Mouse (Mus musculus) adrenal gland, postnatal 36 days (tissue): ENCODE data around the gene Entpd7. TPM values are rescaled to one million over a fixed set of nuclear protein-coding genes. Genes with fewer than 3 reads are reported as not detected.

Experiments used
- DNase-seq, 2 experiments: peaks; one replicate each; pipeline ENCODE4 v3.0.0; 2021; ENCODE audit warnings: mixed read lengths in 1 of 2
- total RNA-seq, 2 experiments: library from RNA; stranded (reverse); gene quantifications; 2 replicates each; pipeline ENCODE4 v1.2.3; 2021

Entpd7 gene
- total RNA-seq, 2 experiments from 2014 or later = 21.2 to 27.1 TPM

DNA sequence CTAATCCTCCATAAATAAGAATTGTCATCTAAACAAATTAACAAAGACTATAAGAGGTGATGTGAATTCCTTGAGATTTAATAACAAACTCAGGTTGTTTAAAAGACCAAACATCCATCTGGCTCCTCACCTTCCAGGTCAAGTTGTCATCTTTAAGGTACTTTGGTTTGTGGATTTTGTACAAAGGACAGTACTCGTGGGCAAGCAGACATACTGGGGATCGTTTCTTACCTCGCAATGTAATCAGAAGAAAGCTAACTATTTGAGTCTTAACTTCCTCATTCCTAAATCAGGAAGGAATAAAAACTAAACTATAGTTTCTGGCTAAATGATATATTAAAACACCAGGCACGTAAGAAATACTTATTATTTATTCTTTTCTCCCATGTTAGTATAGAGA, 81.1 kb downstream of the Entpd7 start:
- no peak for DNase-seq

DNA sequence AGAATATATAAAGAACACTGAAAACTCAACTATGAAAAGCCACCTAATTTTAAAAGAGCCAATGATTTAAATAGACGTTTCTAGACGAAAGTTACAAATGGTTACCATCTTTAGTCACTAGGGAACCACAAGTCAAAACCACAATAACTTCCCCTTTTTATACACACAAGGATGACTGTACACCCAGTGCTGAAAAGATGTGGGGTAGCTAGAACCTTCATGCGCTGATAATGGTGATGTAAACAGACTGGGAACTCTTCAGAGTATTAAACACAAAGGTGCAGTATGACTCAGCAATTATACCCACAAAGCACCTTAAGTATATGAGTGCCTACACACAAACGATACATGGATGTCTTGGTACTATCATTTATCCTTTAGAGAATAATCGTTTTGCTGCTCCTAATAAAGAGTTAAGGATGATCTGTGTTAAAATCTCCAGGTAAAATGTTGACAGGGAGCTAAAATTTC, 82.1 kb downstream of the Entpd7 start:
- no peak for DNase-seq

DNA sequence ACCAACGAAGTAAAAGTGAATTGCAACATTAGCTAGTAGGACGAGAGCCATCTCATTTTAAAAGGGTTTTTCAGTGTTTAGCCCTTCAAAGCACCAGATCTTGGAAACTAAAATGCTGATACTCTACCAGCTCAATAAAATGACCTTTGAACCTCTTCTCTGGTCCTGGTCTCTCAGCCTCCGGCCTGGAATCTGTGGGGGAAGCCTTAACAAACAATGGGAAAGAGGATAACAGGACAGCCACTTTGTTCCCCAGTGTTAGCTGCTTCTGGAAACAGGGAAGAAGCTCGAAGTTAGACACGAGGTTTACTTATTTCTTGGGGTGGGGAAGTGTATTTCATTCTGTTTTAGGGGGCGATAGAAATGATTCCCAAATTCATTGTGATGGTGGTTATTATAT, 82.8 kb downstream of the Entpd7 start:
- no peak for DNase-seq

DNA sequence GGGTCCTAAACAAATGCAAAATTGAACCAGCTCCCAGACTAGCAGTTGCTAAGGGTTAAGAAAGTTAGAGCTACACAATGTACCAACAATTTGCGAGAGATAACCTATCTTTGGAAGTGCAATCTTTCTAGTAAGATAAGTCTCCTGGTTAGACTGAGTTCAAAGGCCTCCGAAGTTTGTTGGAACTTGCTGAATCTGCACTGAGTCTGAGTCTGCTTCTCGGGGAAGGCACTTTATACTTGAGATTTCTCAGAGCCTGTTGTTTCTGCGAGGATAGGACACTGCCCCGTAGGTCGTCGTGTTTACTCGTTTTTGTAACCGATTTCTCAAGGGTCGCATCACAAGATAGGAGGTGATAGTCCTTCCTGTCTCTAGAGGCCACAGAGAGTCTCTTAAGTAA, 86.0 kb downstream of the Entpd7 start:
- no peak for DNase-seq

DNA sequence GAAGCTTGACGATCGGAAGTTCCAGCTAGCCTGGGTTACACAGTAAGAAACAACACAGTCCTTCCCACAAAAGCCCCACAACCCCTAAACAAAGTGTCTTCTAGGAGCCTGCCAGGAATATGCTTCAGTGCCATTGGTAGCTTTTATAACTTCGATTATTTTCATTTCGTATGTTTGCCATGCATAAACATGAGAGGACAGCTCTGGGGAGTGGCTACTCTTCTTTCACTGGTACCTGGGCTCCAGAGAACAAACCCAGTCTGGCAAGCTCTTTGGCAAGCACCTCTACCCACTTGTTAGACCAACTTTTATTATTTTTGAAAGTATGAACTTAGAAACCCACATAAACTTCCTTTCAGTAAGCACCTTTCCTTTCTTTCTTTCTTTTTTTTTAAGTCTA, 87.1 kb downstream of the Entpd7 start:
- DNase-seq = no peak

DNA sequence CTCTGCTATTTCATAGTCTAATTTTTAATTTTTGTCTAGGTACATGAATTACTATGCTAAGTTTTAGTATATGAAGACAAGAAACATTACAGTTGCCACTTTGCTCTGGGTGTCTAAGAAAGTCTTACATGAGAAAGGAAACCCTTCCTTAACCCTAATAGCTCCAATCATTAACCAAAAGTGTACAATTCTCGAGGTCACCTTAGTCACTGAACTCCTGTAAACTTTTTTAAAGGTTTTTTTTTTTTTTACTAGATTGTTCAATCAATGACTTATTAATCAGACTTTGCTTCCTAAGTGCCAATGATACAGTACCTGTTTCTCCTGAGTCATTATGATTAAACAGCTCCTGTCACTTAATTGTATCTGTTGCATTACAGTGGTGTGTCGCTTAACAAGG, 87.8 kb downstream of the Entpd7 start:
- no peak for DNase-seq

DNA sequence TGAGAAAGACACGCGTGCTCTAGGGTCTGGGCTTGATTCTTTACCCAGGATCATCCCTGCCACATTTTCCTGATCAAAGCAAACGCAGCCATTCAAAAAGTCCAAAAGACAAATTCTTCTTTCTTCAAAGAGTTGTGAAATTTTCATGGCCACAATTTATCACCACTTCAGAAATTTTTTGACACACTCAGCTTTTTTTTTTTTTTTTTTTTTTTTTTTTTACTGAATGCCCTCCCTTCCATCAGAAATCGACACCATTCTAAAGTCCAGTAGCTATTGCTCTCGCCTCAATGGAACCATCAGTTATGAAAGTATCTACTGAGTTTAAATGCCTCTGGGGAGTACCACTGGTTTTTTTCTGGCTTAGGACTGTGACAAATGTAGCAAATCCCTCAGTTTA, 90.9 kb downstream of the Entpd7 start:
- DNase-seq = no peak

DNA sequence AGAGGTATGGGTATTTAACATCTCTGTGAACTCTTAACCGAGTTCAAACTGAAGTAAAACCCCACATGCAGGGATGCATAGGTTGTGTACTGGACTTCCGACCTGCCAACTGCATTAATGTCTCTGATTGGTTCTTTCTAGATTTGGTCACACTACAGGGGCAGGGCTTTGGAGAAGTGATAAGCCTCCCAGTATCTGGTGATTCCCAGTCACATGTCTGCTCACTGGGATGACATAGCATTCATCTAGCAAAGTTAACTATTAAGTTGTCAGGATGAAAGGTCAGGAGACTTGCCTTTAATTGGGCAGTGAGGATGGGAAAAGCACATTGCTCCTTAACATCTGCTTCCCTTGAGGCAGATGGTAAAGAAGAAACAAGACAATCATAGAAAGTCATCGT, 92.5 kb downstream of the Entpd7 start, which contains the start of gene Abcc2:
Gene Abcc2 (plus strand): TSS at position 213 of the 400 bp plus-strand sequence.
- no peak for DNase-seq

Other genes with a start within 250 kb of the Entpd7 start
- gene Cnnm1, start 249.2 kb upstream of the Entpd7 start, total RNA-seq = under 1 TPM; 0.10 to 0.16 TPM
- gene Got1, start 165.1 kb upstream of the Entpd7 start, total RNA-seq = 100 to 1,000 TPM; 279 to 345 TPM
- not detected for gene Nkx2-3, start 77.3 kb upstream of the Entpd7 start, total RNA-seq
- gene Slc25a28, start 14.8 kb upstream of the Entpd7 start, total RNA-seq = 10 to 100 TPM; 54.2 to 91.4 TPM
- gene Cutc, start 63.3 kb downstream of the Entpd7 start, total RNA-seq = 10 to 100 TPM in 1 of 2 experiments, 1 to 10 TPM in 1; 7.5 to 14.7 TPM
- gene Cox15, start 63.3 kb downstream of the Entpd7 start, total RNA-seq = 10 to 100 TPM; 35.3 to 43.6 TPM
- under 1 TPM; 0.10 to 0.30 TPM for gene Abcc2, start 92.5 kb downstream of the Entpd7 start, total RNA-seq